Mouse (Mus musculus) G1E (cell line): ENCODE measurements around the gene Slc6a11. TPM values are rescaled to one million over a fixed set of nuclear protein-coding genes. Genes with fewer than 3 reads are reported as not detected.
A peak's percentile ranks its signal among the peaks of the same experiment; 100 is the strongest.

ENCODE experiments used
- ATAC-seq: 2 replicates; pipeline ENCODE4 v1.8.0; 2016; ENCODE audit warnings: mild to moderate bottlenecking; ENCODE audit not compliant: insufficient number of reproducible peaks, poor library complexity, low FRiP score, severe bottlenecking; ENCODE audit errors: extremely low read depth
- DNase-seq: peaks from one replicate; pipeline ENCODE4 v3.0.0; 2012; ENCODE audit warnings: low spot score
- H3K27me3 ChIP-seq: 2 replicates; pipeline ENCODE4 v1.6.1; 2012; ENCODE audit warnings: mild to moderate bottlenecking, low read length, inconsistent platforms; ENCODE audit not compliant: insufficient read depth
- H3K36me3 ChIP-seq: replicated peaks from 2 replicates; pipeline ENCODE3; 2012; ENCODE audit warnings: mild to moderate bottlenecking, inconsistent platforms
- H3K4me1 ChIP-seq: 2 replicates; pipeline ENCODE4 v1.6.1; 2012; ENCODE audit warnings: low read depth, low read length, inconsistent platforms, mixed read lengths; ENCODE audit not compliant: insufficient read depth
- H3K4me3 ChIP-seq: 2 replicates; pipeline ENCODE4 v1.5.1; 2012; ENCODE audit warnings: low read depth, mild to moderate bottlenecking, inconsistent platforms, low read length, moderate library complexity, mixed read lengths
- H3K9me3 ChIP-seq: replicated peaks from 2 replicates; pipeline ENCODE4 v1.6.1; 2012; ENCODE audit warnings: inconsistent platforms
- CTCF ChIP-seq: IDR thresholded peaks from 2 replicates; pipeline ENCODE4 v1.5.1; 2012; ENCODE audit warnings: low read depth, low read length, inconsistent platforms, mixed read lengths
- GATA1 ChIP-seq: IDR thresholded peaks from 2 replicates; pipeline ENCODE4 v1.6.1; 2012; ENCODE audit warnings: borderline replicate concordance, low read length, inconsistent platforms, mixed read lengths
- GATA2 ChIP-seq: IDR thresholded peaks from 2 replicates; pipeline ENCODE4 v1.6.1; 2012; ENCODE audit warnings: low read depth, low read length, inconsistent platforms, borderline replicate concordance
- POLR2AphosphoS5 ChIP-seq: IDR thresholded peaks from 2 replicates; pipeline ENCODE4 v1.6.1; 2012; ENCODE audit warnings: low read depth, low read length, inconsistent platforms; ENCODE audit not compliant: insufficient replicate concordance
- TAL1 ChIP-seq: conservative IDR thresholded peaks from 2 replicates; pipeline ENCODE4 v1.6.1; 2012; ENCODE audit warnings: low read depth, low read length, inconsistent platforms, mixed read lengths
- polyA plus RNA-seq: library from polyadenylated mRNA; stranded (reverse); fragments of >175 nt; gene quantifications from 2 replicates; pipeline ENCODE4 v1.2.3, GENCODE M21; 2012
- total RNA-seq, 2 experiments: library from RNA; stranded (forward) in 1 of 2; stranded (reverse) in 1 of 2; fragments of 200-1000 nt in 1 of 2; fragments of >200 nt in 1 of 2; fragmentation: Nextera tagmentation in 1 of 2; gene quantifications; 2 replicates each; pipeline ENCODE4 v1.2.3; 2014 to 2017

The Slc6a11 gene
- total and polyA plus RNA-seq, 3 experiments: 0.38 TPM; not detected in 2

GRCm38 (mm10) chr6:114101923-114102322 lies 29.1 kb upstream of the Slc6a11 start:
- Histone ChIP-seq H3K36me3 (no peaks in the 10 kb centered on the region), H3K27me3 (no peaks in the 10 kb centered on the region), H3K4me1 (no peaks in the 10 kb centered on the region), H3K4me3 (peak overlapping the region; percentile 20; the same call in 1 of the 2 replicates), H3K9me3 (peaks cover 94% of the 10 kb centered on the region)
- ATAC-seq (no peak), DNase-seq (no peak)
- no peak for TF ChIP-seq CTCF
- TF ChIP-seq POLR2AphosphoS5: no peak
- TF ChIP-seq GATA1: no peak
- TF ChIP-seq TAL1: no peak
- no peak for TF ChIP-seq GATA2

GRCm38 (mm10) chr6:114119507-114119906 lies 11.5 kb upstream of the Slc6a11 start:
- no peak for TF ChIP-seq CTCF
- TF ChIP-seq POLR2AphosphoS5: no peak
- no peak for TF ChIP-seq GATA1
- DNase-seq (no peak), ATAC-seq (no peak)
- Histone ChIP-seq H3K27me3 (no peaks in the 10 kb centered on the region), H3K4me3 (no peak overlapping the region), H3K36me3 (no peaks in the 10 kb centered on the region), H3K9me3 (peaks cover 72% of the 10 kb centered on the region), H3K4me1 (no peaks in the 10 kb centered on the region)

DNA sequence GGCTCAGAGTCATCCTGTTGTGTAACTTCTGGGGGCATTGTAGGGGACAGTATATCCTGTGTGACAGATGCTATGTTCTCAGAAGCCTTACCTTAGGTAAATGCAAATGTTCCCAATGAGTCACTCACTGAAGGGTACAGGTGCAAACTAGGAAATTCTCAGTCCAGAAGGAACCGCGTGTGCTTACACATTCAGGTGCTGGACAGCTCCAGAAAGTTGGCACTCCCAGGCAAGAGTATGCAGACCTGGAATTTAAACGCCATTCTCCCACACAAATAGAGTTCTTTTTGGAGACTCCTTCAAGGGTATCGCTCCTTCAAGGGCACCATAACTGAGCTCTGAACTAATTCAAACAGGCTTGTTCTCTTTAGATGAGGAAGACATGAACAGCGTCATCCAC lies 5.5 kb upstream of the Slc6a11 start:
- TF ChIP-seq CTCF (no peak), POLR2AphosphoS5 (no peak), TAL1 (no peak), GATA1 (no peak), GATA2 (no peak)
- ATAC-seq: no peak
- DNase-seq: no peak

DNA sequence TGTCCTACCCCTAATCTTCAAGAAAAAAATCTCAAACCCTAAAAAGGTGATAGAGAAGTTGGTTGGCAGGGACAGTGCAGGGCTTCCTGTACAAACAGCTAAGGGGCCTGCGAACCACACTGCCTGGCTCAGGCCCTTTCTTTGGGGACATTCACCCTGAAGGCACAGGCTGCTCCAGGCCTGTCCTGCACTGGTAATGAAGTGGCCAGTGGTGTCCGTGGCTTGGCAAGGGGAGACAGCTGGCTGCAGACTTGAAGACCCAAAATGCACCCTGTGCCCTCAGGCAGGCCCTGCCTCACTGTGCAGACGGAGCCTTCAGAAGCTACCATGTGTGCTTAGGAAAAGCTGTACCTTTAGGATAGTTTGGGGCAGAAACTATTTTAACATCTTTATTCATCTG lies 1.4 kb downstream of the Slc6a11 start:
- no peaks in the 10 kb centered on the region for H3K27me3 ChIP-seq
- ATAC-seq (no peak), DNase-seq (no peak)
- no peaks in the 10 kb centered on the region for H3K4me1 ChIP-seq
- H3K4me3 ChIP-seq: no peak overlapping the region; the same call in 1 of the 2 replicates
- H3K36me3 ChIP-seq: no peaks in the 10 kb centered on the region
- no peak for TF ChIP-seq CTCF
- no peak for TF ChIP-seq TAL1
- no peak for TF ChIP-seq GATA1
- no peak for TF ChIP-seq POLR2AphosphoS5
- TF ChIP-seq GATA2: no peak
- peaks cover 83% of the 10 kb centered on the region for H3K9me3 ChIP-seq

More for the DNA sequence above, 5.5 kb upstream of the Slc6a11 start:
- Histone ChIP-seq H3K36me3 (no peaks in the 10 kb centered on the region), H3K4me1 (no peaks in the 10 kb centered on the region), H3K4me3 (no peak overlapping the region), H3K27me3 (no peaks in the 10 kb centered on the region), H3K9me3 (peaks cover 86% of the 10 kb centered on the region)

- DNase-seq (no peak), ATAC-seq (no peak)
- no peaks in the 10 kb centered on the region for H3K4me1 ChIP-seq
- peaks cover 83% of the 10 kb centered on the region for H3K9me3 ChIP-seq
- no peaks in the 10 kb centered on the region for H3K27me3 ChIP-seq
- no peak overlapping the region for H3K4me3 ChIP-seq
- no peaks in the 10 kb centered on the region for H3K36me3 ChIP-seq
- no peak for TF ChIP-seq POLR2AphosphoS5
- TF ChIP-seq GATA1: no peak
- no peak for TF ChIP-seq TAL1
- TF ChIP-seq CTCF: no peak
- TF ChIP-seq GATA2: no peak
These were observed 1.9 kb downstream of the Slc6a11 start for GRCm38 (mm10) chr6:114132916-114133315.

DNA sequence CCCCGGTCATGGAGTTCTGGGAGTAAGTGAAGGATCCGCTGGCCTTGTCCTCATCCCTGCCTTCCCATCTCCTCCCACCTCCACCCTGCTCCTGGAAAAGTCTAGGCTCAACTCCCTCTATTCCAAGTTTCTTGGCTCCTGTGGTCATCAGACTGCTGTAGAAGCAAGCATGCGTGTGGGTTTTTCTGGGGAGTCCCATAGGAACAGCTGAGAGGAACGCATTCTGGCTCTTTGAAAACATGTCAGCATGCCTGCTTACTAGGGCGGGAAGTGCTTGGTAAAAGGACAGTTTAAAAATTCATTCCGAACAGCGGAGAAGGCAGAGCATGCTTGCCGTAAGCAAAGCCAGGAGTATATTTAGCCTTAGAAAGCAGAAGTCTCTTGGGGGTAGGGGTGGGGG lies 7.9 kb downstream of the Slc6a11 start:
- Histone ChIP-seq H3K27me3 (no peaks in the 10 kb centered on the region), H3K4me1 (no peaks in the 10 kb centered on the region), H3K36me3 (no peaks in the 10 kb centered on the region), H3K9me3 (peaks cover 75% of the 10 kb centered on the region), H3K4me3 (no peak overlapping the region)
- ATAC-seq (no peak), DNase-seq (no peak)
- TF ChIP-seq GATA2: no peak
- TF ChIP-seq TAL1: no peak

DNA sequence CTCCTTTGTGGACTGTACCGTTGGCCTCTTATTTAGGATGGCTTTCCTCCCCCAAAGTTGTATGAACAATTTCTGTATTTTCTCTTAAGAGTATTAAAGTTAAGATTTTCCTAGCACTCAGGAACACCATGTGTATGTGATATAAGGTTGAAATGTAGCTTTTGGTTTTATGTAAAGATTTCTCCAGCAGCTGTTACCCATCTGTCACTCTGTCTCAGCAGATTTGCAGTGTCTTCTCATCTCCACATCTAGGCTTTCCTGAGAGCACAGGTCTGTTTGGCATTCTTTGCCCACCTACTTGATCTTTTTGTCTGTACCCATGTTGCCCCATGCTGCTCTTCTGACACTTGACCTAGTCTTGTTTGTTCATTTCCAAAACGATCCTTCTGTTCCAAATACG lies 10.4 kb downstream of the Slc6a11 start:
- Histone ChIP-seq H3K27me3 (no peaks in the 10 kb centered on the region), H3K9me3 (peaks cover 77% of the 10 kb centered on the region), H3K4me1 (no peaks in the 10 kb centered on the region), H3K4me3 (no peak overlapping the region), H3K36me3 (no peaks in the 10 kb centered on the region)
- DNase-seq (no peak), ATAC-seq (no peak)
- TF ChIP-seq GATA2 (no peak), POLR2AphosphoS5 (no peak), CTCF (no peak), GATA1 (no peak), TAL1 (no peak)
